Mouse (Mus musculus) liver, postnatal 0 days (tissue): Measurements from ENCODE around the gene Dglucy. TPM values are rescaled to one million over a fixed set of nuclear protein-coding genes. Genes with fewer than 3 reads are reported as not detected.

Experiments used
- ATAC-seq: fragments of 200-750 bp; cut with Nextera tagmentation; 2 replicates; pipeline ENCODE4 v1.8.0; 2017; ENCODE audit warnings: mild to moderate bottlenecking, moderate library complexity
- DNase-seq: peaks from one replicate; pipeline ENCODE4 v3.0.0-alpha.2; 2016
- H3K27ac ChIP-seq: fragments of 300-500 bp; sonication (generic); 2 replicates; pipeline ENCODE4 v1.5.1; 2014; ENCODE audit warnings: antibody characterized with exemption, moderate library complexity, mild to moderate bottlenecking, low read depth
- H3K27me3 ChIP-seq: fragments of 300-500 bp; sonication (generic); 2 replicates; pipeline ENCODE4 v1.6.1; 2014; ENCODE audit warnings: low read length, control low read depth, mixed read lengths; ENCODE audit not compliant: insufficient read depth
- H3K36me3 ChIP-seq: fragments of 300-500 bp; sonication (generic); replicated peaks from 2 replicates; pipeline ENCODE4 v1.6.1; 2014; ENCODE audit warnings: mild to moderate bottlenecking, control low read depth, low read length, moderate library complexity, mixed read lengths; ENCODE audit not compliant: insufficient read depth
- H3K4me1 ChIP-seq: fragments of 300-500 bp; sonication (generic); 2 replicates; pipeline ENCODE4 v1.6.1; 2014; ENCODE audit warnings: antibody characterized with exemption, mild to moderate bottlenecking, control low read depth; ENCODE audit not compliant: insufficient read depth
- H3K4me2 ChIP-seq: fragments of 300-500 bp; sonication (generic); 2 replicates; pipeline ENCODE4 v1.6.1; 2014; ENCODE audit warnings: low read depth, mild to moderate bottlenecking, low read length, moderate library complexity, mixed read lengths
- H3K4me3 ChIP-seq: fragments of 300-500 bp; sonication (generic); 2 replicates; pipeline ENCODE4 v1.5.1; 2014; ENCODE audit warnings: low read depth, low read length
- H3K9ac ChIP-seq: fragments of 300-500 bp; sonication (generic); replicated peaks from 2 replicates; pipeline ENCODE4 v1.6.1; 2014; ENCODE audit warnings: mild to moderate bottlenecking, moderate library complexity
- H3K9me3 ChIP-seq: fragments of 300-500 bp; sonication (generic); 2 replicates; pipeline ENCODE4 v1.6.1; 2016; ENCODE audit warnings: mild to moderate bottlenecking, control low read depth, low read length, mixed read lengths
- CTCF ChIP-seq: sonication (generic); IDR thresholded peaks from 2 replicates; pipeline ENCODE4 v1.5.1; 2016; ENCODE audit warnings: antibody characterized with exemption, low read depth
- EP300 ChIP-seq: IDR thresholded peaks from 2 replicates; pipeline ENCODE4 v1.6.1; 2016; ENCODE audit warnings: antibody characterized with exemption, low read depth, mild to moderate bottlenecking
- WGBS: fragments of 180-500 bp; shearing (Covaris S2); extraction: QIAGEN DNeasy Blood & Tissue Kit; methylation state at CpG from one replicate; pipeline ENCODE4 v1.1.7; 2014; ENCODE audit not compliant: insufficient replicate concordance; 5-methylcytosine and 5-hydroxymethylcytosine counted together
- polyA plus RNA-seq: library from polyadenylated mRNA; unstranded; fragments of >200 nt; fragmentation: Nextera tagmentation; extraction: Ambion mirVana; gene quantifications from 2 replicates; pipeline ENCODE4 v1.2.1, GENCODE M21; 2015

The Dglucy gene
- polyA plus RNA-seq, 1 experiment from 2014 or later, result 1.9 TPM

GRCm38 (mm10) chr12:100856337-100856736, 77.5 kb downstream of the Dglucy start:
- Histone ChIP-seq H3K4me2 (no peak overlapping the region), H3K27me3 (no peaks in the 10 kb centered on the region), H3K27ac (no peak overlapping the region), H3K9me3 (no peaks in the 10 kb centered on the region), H3K4me1 (no peaks in the 10 kb centered on the region), H3K4me3 (no peak overlapping the region), H3K36me3 (no peaks in the 10 kb centered on the region), H3K9ac (no peak overlapping the region)
- WGBS, result 59% methylated on average over 2 of the region's 2 CpGs
- no peak for TF ChIP-seq CTCF
- no peak for TF ChIP-seq EP300
- DNase-seq (no peak), ATAC-seq (no peak)

- Histone ChIP-seq H3K4me3 (no peak overlapping the region), H3K27me3 (no peaks in the 10 kb centered on the region), H3K4me2 (no peak overlapping the region), H3K9me3 (no peaks in the 10 kb centered on the region), H3K9ac (no peak overlapping the region), H3K4me1 (no peaks in the 10 kb centered on the region), H3K27ac (no peak overlapping the region), H3K36me3 (no peaks in the 10 kb centered on the region)
- DNase-seq (no peak), ATAC-seq (no peak)
- TF ChIP-seq EP300 (no peak), CTCF (no peak)
- WGBS, result 51% methylated on average over 7 of the region's 7 CpGs
Observed at GRCm38 (mm10) chr12:100857791-100858190, 78.9 kb downstream of the Dglucy start.

- Histone ChIP-seq H3K27me3 (no peaks in the 10 kb centered on the region), H3K9ac (no peak overlapping the region), H3K4me3 (no peak overlapping the region), H3K9me3 (no peaks in the 10 kb centered on the region), H3K4me1 (no peaks in the 10 kb centered on the region), H3K4me2 (no peak overlapping the region), H3K27ac (no peak overlapping the region), H3K36me3 (no peaks in the 10 kb centered on the region)
- TF ChIP-seq CTCF (no peak), EP300 (no peak)
- 34% methylated on average over 3 of the region's 3 CpGs for WGBS
- DNase-seq, result no peak
- ATAC-seq, result 0 out of 2 replicates have a peak, but pooled peaks have one; percentile 29
Observed at GRCm38 (mm10) chr12:100862272-100862671, 83.4 kb downstream of the Dglucy start.

- Histone ChIP-seq H3K4me1 (no peaks in the 10 kb centered on the region), H3K9ac (no peak overlapping the region), H3K27ac (no peak overlapping the region), H3K9me3 (no peaks in the 10 kb centered on the region), H3K4me3 (no peak overlapping the region), H3K36me3 (no peaks in the 10 kb centered on the region), H3K27me3 (no peaks in the 10 kb centered on the region), H3K4me2 (no peak overlapping the region)
- 78% methylated on average over 3 of the region's 3 CpGs for WGBS
- TF ChIP-seq CTCF (no peak), EP300 (no peak)
- ATAC-seq (peak; percentile 93), DNase-seq (peak; percentile 48)
Observed at GRCm38 (mm10) chr12:100862856-100863446, 84.1 kb downstream of the Dglucy start.

- no peak overlapping the region for H3K9ac ChIP-seq
- DNase-seq (no peak), ATAC-seq (no peak)
- H3K27ac ChIP-seq, result no peak overlapping the region
- H3K27me3 ChIP-seq, result no peaks in the 10 kb centered on the region
- H3K36me3 ChIP-seq, result no peaks in the 10 kb centered on the region
- H3K4me1 ChIP-seq, result no peaks in the 10 kb centered on the region
- TF ChIP-seq CTCF (no peak), EP300 (no peak)
- no peak overlapping the region for H3K4me3 ChIP-seq
- no peak overlapping the region for H3K4me2 ChIP-seq
- no peaks in the 10 kb centered on the region for H3K9me3 ChIP-seq
Observed at GRCm38 (mm10) chr12:100865072-100865471, 86.2 kb downstream of the Dglucy start.

- Histone ChIP-seq H3K9ac (no peak overlapping the region), H3K36me3 (no peaks in the 10 kb centered on the region), H3K4me2 (no peak overlapping the region), H3K4me1 (no peaks in the 10 kb centered on the region), H3K27ac (no peak overlapping the region), H3K27me3 (no peaks in the 10 kb centered on the region), H3K4me3 (no peak overlapping the region), H3K9me3 (no peaks in the 10 kb centered on the region)
- WGBS, result 69% methylated on average over 11 of the region's 11 CpGs
- no peak for DNase-seq
- no peak for TF ChIP-seq EP300
- TF ChIP-seq CTCF, result no peak
- no peak for ATAC-seq
Observed at GRCm38 (mm10) chr12:100865509-100866078, 86.7 kb downstream of the Dglucy start.

- no peak for DNase-seq
Observed at GRCm38 (mm10) chr12:100867097-100867496, 88.2 kb downstream of the Dglucy start.

More at GRCm38 (mm10) chr12:100867097-100867496, 88.2 kb downstream of the Dglucy start:
- H3K9ac ChIP-seq, result no peak overlapping the region
- H3K4me2 ChIP-seq, result no peak overlapping the region
- H3K9me3 ChIP-seq, result no peaks in the 10 kb centered on the region
- no peaks in the 10 kb centered on the region for H3K4me1 ChIP-seq
- no peak overlapping the region for H3K27ac ChIP-seq
- no peak for ATAC-seq
- H3K4me3 ChIP-seq, result no peak overlapping the region
- TF ChIP-seq EP300, result no peak
- TF ChIP-seq CTCF, result no peak
- no peaks in the 10 kb centered on the region for H3K36me3 ChIP-seq
- WGBS, result 83% methylated on average over 8 of the region's 8 CpGs
- H3K27me3 ChIP-seq, result no peaks in the 10 kb centered on the region
